7 mouse cellular contexts compared by ENCODE assay signal in the genomic region with DNA sequence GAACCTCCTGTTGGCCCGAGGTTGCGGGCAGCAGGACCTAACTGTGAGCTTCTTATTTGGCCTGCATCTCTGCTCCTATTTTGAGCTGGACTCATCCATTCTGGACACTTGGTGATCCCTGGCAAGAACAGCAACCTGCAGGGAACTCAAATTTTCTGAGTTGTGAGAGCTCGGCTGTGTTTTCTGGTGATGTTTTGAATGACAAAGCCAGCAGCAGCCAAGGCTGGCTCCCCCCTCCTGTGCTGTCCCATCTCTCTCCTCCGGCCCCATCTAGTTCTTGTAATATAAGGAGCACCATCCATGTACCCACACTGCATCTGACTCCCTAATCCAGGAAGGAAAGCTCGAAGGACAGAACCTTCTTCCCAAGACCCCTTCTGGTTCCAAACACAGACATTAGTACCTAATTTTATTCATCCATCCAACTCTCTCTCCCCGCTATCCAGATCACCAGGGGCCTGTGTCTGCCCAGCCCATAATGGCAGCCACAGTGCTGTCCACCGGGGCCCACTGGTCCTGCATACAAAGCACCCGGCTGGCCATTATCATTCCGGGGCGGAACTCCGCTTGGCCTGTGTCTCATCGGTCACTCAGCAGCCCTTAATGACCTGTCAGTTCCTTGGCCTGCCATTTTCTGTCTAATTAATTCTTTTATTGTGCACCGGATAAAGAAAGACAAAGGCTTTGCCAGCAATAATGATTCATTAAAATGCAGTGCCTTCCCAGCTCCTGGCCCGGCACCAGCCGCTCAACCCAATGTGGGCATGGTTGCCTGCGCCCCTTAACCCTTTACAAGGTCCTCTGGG. TPM values are rescaled to one million over a fixed set of nuclear protein-coding genes. Genes with fewer than 3 reads are reported as not detected.
DNase-seq lines count a peak whose midpoint lies in the region; ATAC-seq and TF ChIP-seq lines count a peak whose summit lies in the region.

No protein-coding gene starts in this region.

- ATAC-seq in hindbrain, embryonic 16.5 days: peak; percentile 91
- ATAC-seq in midbrain, embryonic 16.5 days: peak; percentile 82
- ATAC-seq in intestine, postnatal 0 days: no peak
- ATAC-seq in kidney, embryonic 16.5 days (ENCODE audit: low FRiP score, low TSS enrichment): no peak

- H3K4me2 ChIP-seq in hindbrain, embryonic 16.5 days (ENCODE audit: low read length): no peak overlapping the region
- H3K4me2 ChIP-seq in midbrain, embryonic 16.5 days (ENCODE audit: low read length): no peak overlapping the region
- no peak overlapping the region for H3K4me2 ChIP-seq in intestine, postnatal 0 days (replicated peaks; ENCODE audit: low read depth)
- no peak overlapping the region for H3K4me2 ChIP-seq in kidney, embryonic 16.5 days (replicated peaks; ENCODE audit: low read depth, low read length)

- peaks cover 65% of the 10 kb centered on the region for H3K4me1 ChIP-seq in embryonic facial prominence, embryonic 10.5 days
- peaks cover 14% of the 10 kb centered on the region for H3K4me1 ChIP-seq in hindbrain, embryonic 16.5 days (ENCODE audit: control insufficient read depth, insufficient read depth, low read depth, low read length)
- peaks cover 17% of the 10 kb centered on the region for H3K4me1 ChIP-seq in midbrain, embryonic 16.5 days (ENCODE audit: control insufficient read depth, insufficient read depth, low read length)
- no peaks in the 10 kb centered on the region for H3K4me1 ChIP-seq in intestine, postnatal 0 days (replicated peaks; ENCODE audit: control insufficient read depth, insufficient read depth, low read length)
- peaks cover 15% of the 10 kb centered on the region for H3K4me1 ChIP-seq in kidney, embryonic 16.5 days (ENCODE audit: insufficient read depth, low read length)

- H3K36me3 ChIP-seq in embryonic facial prominence, embryonic 10.5 days (replicated peaks): peaks cover 2% of the 10 kb centered on the region; the same call in 1 of the 2 replicates
- H3K36me3 ChIP-seq in hindbrain, embryonic 16.5 days (ENCODE audit: control insufficient read depth, insufficient read depth, low read length): no peaks in the 10 kb centered on the region
- no peaks in the 10 kb centered on the region for H3K36me3 ChIP-seq in midbrain, embryonic 16.5 days (ENCODE audit: control insufficient read depth, insufficient read depth, low read length)
- H3K36me3 ChIP-seq in intestine, postnatal 0 days (ENCODE audit: control insufficient read depth, insufficient read depth): no peaks in the 10 kb centered on the region
- H3K36me3 ChIP-seq in kidney, embryonic 16.5 days (ENCODE audit: insufficient read depth, low read length): no peaks in the 10 kb centered on the region

- H3K9ac ChIP-seq in hindbrain, embryonic 16.5 days (ENCODE audit: low read depth, low read length): no peak overlapping the region
- H3K9ac ChIP-seq in midbrain, embryonic 16.5 days (ENCODE audit: low read depth, low read length): no peak overlapping the region
- H3K9ac ChIP-seq in intestine, postnatal 0 days (ENCODE audit: low read depth, low read length): no peak overlapping the region
- no peak overlapping the region for H3K9ac ChIP-seq in kidney, embryonic 16.5 days (replicated peaks; ENCODE audit: low read length)

- no peaks in the 10 kb centered on the region for H3K9me3 ChIP-seq in embryonic facial prominence, embryonic 10.5 days
- no peaks in the 10 kb centered on the region for H3K9me3 ChIP-seq in hindbrain, embryonic 16.5 days (ENCODE audit: control insufficient read depth, low read length)
- H3K9me3 ChIP-seq in midbrain, embryonic 16.5 days (replicated peaks; ENCODE audit: control insufficient read depth, low read length, poor library complexity, severe bottlenecking): no peaks in the 10 kb centered on the region
- no peaks in the 10 kb centered on the region for H3K9me3 ChIP-seq in intestine, postnatal 0 days (ENCODE audit: control insufficient read depth)
- H3K9me3 ChIP-seq in kidney, embryonic 16.5 days (ENCODE audit: low read length): no peaks in the 10 kb centered on the region

- H3K27me3 ChIP-seq in embryonic facial prominence, embryonic 10.5 days (replicated peaks; ENCODE audit: low read depth, poor library complexity, severe bottlenecking): peaks cover 27% of the 10 kb centered on the region
- no peaks in the 10 kb centered on the region for H3K27me3 ChIP-seq in hindbrain, embryonic 16.5 days (replicated peaks; ENCODE audit: control insufficient read depth, insufficient read depth, low read length)
- H3K27me3 ChIP-seq in midbrain, embryonic 16.5 days (ENCODE audit: control insufficient read depth, insufficient read depth, low read depth, low read length): no peaks in the 10 kb centered on the region
- peaks cover 10% of the 10 kb centered on the region for H3K27me3 ChIP-seq in intestine, postnatal 0 days (replicated peaks; ENCODE audit: control insufficient read depth, insufficient read depth, low read length)
- 0 out of 2 replicates have a peak, but pooled peaks cover 6% of the 10 kb centered on the region for H3K27me3 ChIP-seq in kidney, embryonic 16.5 days (ENCODE audit: insufficient read depth, low read length)

- 69% methylated on average over 16 of the region's 16 CpGs for WGBS in embryonic facial prominence, embryonic 10.5 days
- 17% methylated on average over 16 of the region's 16 CpGs for WGBS in hindbrain, embryonic 16.5 days
- 22% methylated on average over 16 of the region's 16 CpGs for WGBS in midbrain, embryonic 16.5 days
- WGBS in intestine, postnatal 0 days: 78% methylated on average over 16 of the region's 16 CpGs
- 76% methylated on average over 16 of the region's 16 CpGs for WGBS in kidney, embryonic 16.5 days

- H3K27ac ChIP-seq in embryonic facial prominence, embryonic 10.5 days (replicated peaks): peak overlapping the region; percentile 82
- H3K27ac ChIP-seq in hindbrain, embryonic 16.5 days (ENCODE audit: low read depth, low read length): peak overlapping the region; percentile 78
- H3K27ac ChIP-seq in midbrain, embryonic 16.5 days (ENCODE audit: low read length): peak overlapping the region; percentile 75
- no peak overlapping the region for H3K27ac ChIP-seq in intestine, postnatal 0 days (ENCODE audit: low read depth, low read length)
- H3K27ac ChIP-seq in kidney, embryonic 16.5 days (ENCODE audit: low read length): no peak overlapping the region

- no peak for TF ChIP-seq CTCF in intestine, postnatal 0 days (IDR thresholded peaks at IDR 0.05; ENCODE audit: low read depth)

- DNase-seq in brain, adult 2 months (ENCODE audit: low read depth, low spot score): peak; percentile 70
- peak; percentile 40 for DNase-seq in embryonic facial prominence, embryonic 10.5 days (ENCODE audit: low spot score)
- no peak for DNase-seq in urinary bladder, postnatal 10 days (ENCODE audit: low spot score)

- H3K4me3 ChIP-seq in embryonic facial prominence, embryonic 10.5 days: no peak overlapping the region
- H3K4me3 ChIP-seq in hindbrain, embryonic 16.5 days (ENCODE audit: low read length): no peak overlapping the region
- H3K4me3 ChIP-seq in midbrain, embryonic 16.5 days (ENCODE audit: low read depth, low read length): no peak overlapping the region
- no peak overlapping the region for H3K4me3 ChIP-seq in intestine, postnatal 0 days (ENCODE audit: low read depth, low read length)
- H3K4me3 ChIP-seq in kidney, embryonic 16.5 days (ENCODE audit: low read length): no peak overlapping the region

RNA-seq across cellular contexts. Expression of a gene that starts 9.1 kb away (rescaled TPM):
- 12.5 and 13.1 TPM in 2 replicates for polyA plus RNA-seq in embryonic facial prominence, embryonic 10.5 days (2016; fragmentation: Nextera tagmentation; extraction: Ambion mirVana)
- 24.2 and 25.1 TPM in 2 replicates for polyA plus RNA-seq in hindbrain, embryonic 16.5 days (2015; fragmentation: Nextera tagmentation; extraction: Ambion mirVana)
- 10.1 and 16.2 TPM in 2 replicates for polyA plus RNA-seq in midbrain, embryonic 16.5 days (2015; fragmentation: Nextera tagmentation; extraction: Ambion mirVana)
- polyA plus RNA-seq in intestine, postnatal 0 days (2015; fragmentation: Nextera tagmentation; extraction: Ambion mirVana): 1.7 and 2.5 TPM in 2 replicates
- 3.3 and 5.3 TPM in 2 replicates for polyA plus RNA-seq in kidney, embryonic 16.5 days (2015; fragmentation: Nextera tagmentation; extraction: Ambion mirVana)

RNA-seq across cellular contexts. Expression of a gene that starts 17.5 kb away (rescaled TPM):
- polyA plus RNA-seq in embryonic facial prominence, embryonic 10.5 days (2016; fragmentation: Nextera tagmentation; extraction: Ambion mirVana): 26.3 and 26.6 TPM in 2 replicates
- polyA plus RNA-seq in hindbrain, embryonic 16.5 days (2015; fragmentation: Nextera tagmentation; extraction: Ambion mirVana): 27.7 and 28.2 TPM in 2 replicates
- 20.4 and 20.6 TPM in 2 replicates for polyA plus RNA-seq in midbrain, embryonic 16.5 days (2015; fragmentation: Nextera tagmentation; extraction: Ambion mirVana)
- polyA plus RNA-seq in intestine, postnatal 0 days (2015; fragmentation: Nextera tagmentation; extraction: Ambion mirVana): 16.1 and 16.5 TPM in 2 replicates
- polyA plus RNA-seq in kidney, embryonic 16.5 days (2015; fragmentation: Nextera tagmentation; extraction: Ambion mirVana): 32.7 and 35.4 TPM in 2 replicates

Comparison
In these comparisons a context has a peak if more than half of its experiments do, and no peak if none do; other contexts are left out.
1. H3K27ac ChIP-seq: peak in embryonic facial prominence, embryonic 10.5 days (single experiment), hindbrain, embryonic 16.5 days (single experiment) and midbrain, embryonic 16.5 days (single experiment); none in intestine, postnatal 0 days (single experiment) and kidney, embryonic 16.5 days (single experiment).
2. ATAC-seq: peak in hindbrain, embryonic 16.5 days (single experiment) and midbrain, embryonic 16.5 days (single experiment); none in intestine, postnatal 0 days (single experiment) and kidney, embryonic 16.5 days (single experiment).